Mouse (Mus musculus) heart, embryonic 16.5 days (tissue): ENCODE measurements around the gene Gm10563. TPM values are rescaled to one million over a fixed set of nuclear protein-coding genes. Genes with fewer than 3 reads are reported as not detected.
A peak's percentile ranks its signal among the peaks of the same experiment; 100 is the strongest.
"Not testable (repeated sequence)": the region's sequence is repeated elsewhere in the genome, so short reads cannot be mapped to it uniquely, and the experiment has no call there.

Source experiments
- ATAC-seq: fragments of 200-750 bp; cut with Nextera tagmentation; replicated peaks from 2 replicates; pipeline ENCODE4 v1.8.0; 2017; ENCODE audit warnings: moderate number of reproducible peaks; ENCODE audit not compliant: insufficient read depth, low FRiP score; ENCODE audit errors: extremely low read depth
- H3K27ac ChIP-seq: fragments of 300-500 bp; sonication (generic); 2 replicates; pipeline ENCODE4 v1.5.1; 2014; ENCODE audit warnings: mild to moderate bottlenecking, low read length, control low read depth, moderate library complexity
- H3K27me3 ChIP-seq: fragments of 300-500 bp; sonication (generic); 2 replicates; pipeline ENCODE4 v1.6.1; 2014; ENCODE audit warnings: low read length, mixed read lengths; ENCODE audit not compliant: control insufficient read depth, insufficient read depth
- H3K36me3 ChIP-seq: fragments of 300-500 bp; sonication (generic); 2 replicates; pipeline ENCODE4 v1.6.1; 2014; ENCODE audit not compliant: control insufficient read depth, insufficient read depth
- H3K4me1 ChIP-seq: fragments of 300-500 bp; sonication (generic); 2 replicates; pipeline ENCODE4 v1.6.1; 2014; ENCODE audit warnings: low read length, mixed read lengths; ENCODE audit not compliant: control insufficient read depth, insufficient read depth
- H3K4me2 ChIP-seq: fragments of 300-500 bp; sonication (generic); 2 replicates; pipeline ENCODE4 v1.6.1; 2014; ENCODE audit warnings: low read depth, mild to moderate bottlenecking, control low read depth, low read length
- H3K4me3 ChIP-seq: fragments of 300-500 bp; sonication (generic); 2 replicates; pipeline ENCODE4 v1.5.1; 2014; ENCODE audit warnings: mild to moderate bottlenecking, control low read depth, low read length
- H3K9ac ChIP-seq: fragments of 300-500 bp; sonication (generic); 2 replicates; pipeline ENCODE4 v1.6.1; 2014; ENCODE audit warnings: low read length, control low read depth
- H3K9me3 ChIP-seq: fragments of 300-500 bp; sonication (generic); replicated peaks from 2 replicates; pipeline ENCODE4 v1.6.1; 2016; ENCODE audit warnings: low read length; ENCODE audit not compliant: control insufficient read depth
- WGBS: fragments of 180-500 bp; shearing (Covaris S2); extraction: QIAGEN DNeasy Blood & Tissue Kit; methylation state at CpG from one replicate; pipeline ENCODE4 v1.1.7; 2014; 5-methylcytosine and 5-hydroxymethylcytosine counted together
- polyA plus RNA-seq: library from polyadenylated mRNA; unstranded; fragments of >200 nt; fragmentation: Nextera tagmentation; extraction: Ambion mirVana; gene quantifications from 2 replicates; pipeline ENCODE4 v1.2.1, GENCODE M21; 2015

The Gm10563 gene
- polyA plus RNA-seq, 1 experiment from 2014 or later: not detected

DNA sequence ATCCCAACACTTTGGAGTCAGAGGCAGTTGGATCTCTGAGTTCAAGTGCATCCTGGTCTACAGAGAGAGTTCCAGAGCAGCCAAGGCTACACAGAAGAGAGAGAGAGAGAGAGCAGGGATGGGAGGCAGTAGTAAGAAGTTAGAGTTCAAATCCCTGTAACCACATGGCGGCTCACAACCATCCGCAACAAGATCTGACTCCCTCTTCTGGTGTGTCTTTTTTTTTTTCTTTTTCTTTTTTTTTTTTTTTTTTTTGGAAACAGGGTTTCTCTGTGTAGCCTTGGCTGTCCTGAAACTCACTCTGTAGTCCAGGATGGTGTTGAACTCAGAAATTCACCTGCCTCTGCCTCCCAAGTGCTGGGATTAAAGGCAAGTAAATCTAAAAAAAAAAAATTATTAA lies 26.9 kb upstream of the Gm10563 start:
- Histone ChIP-seq H3K27me3 (no peaks in the 10 kb centered on the region), H3K36me3 (no peaks in the 10 kb centered on the region), H3K9me3 (no peaks in the 10 kb centered on the region), H3K4me2 (no peak overlapping the region), H3K4me1 (peaks cover 10% of the 10 kb centered on the region), H3K27ac (no peak overlapping the region), H3K4me3 (no peak overlapping the region), H3K9ac (no peak overlapping the region)
- 43% methylated on average over 2 of the region's 2 CpGs for WGBS
- ATAC-seq: no peak

DNA sequence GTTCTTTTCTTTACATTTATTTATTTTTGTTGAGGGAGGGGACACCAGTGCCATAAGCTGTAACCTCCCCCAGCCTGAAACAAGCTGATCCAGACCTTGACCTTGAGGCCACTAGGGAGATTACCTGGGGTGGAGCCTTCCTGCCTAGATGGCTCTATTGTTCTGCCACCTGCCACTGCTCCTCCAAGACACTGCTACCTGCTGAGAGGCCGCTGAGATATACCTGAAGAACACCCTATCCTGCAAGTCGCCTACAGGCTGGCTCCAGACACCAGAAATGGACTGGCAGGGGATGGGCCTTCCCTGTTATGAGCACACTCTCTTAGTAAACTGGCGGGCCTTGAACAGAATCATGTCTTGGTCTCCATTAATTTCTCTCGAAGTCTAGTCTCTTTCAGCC lies 25.0 kb upstream of the Gm10563 start:
- not testable (repeated sequence) for H3K36me3 ChIP-seq, H3K27ac ChIP-seq, H3K27me3 ChIP-seq, H3K4me2 ChIP-seq, H3K4me3 ChIP-seq, H3K9ac ChIP-seq, H3K9me3 ChIP-seq, ATAC-seq
- peaks cover 10% of the 10 kb centered on the region for H3K4me1 ChIP-seq
- 76% methylated on average over 4 of the region's 4 CpGs for WGBS

DNA sequence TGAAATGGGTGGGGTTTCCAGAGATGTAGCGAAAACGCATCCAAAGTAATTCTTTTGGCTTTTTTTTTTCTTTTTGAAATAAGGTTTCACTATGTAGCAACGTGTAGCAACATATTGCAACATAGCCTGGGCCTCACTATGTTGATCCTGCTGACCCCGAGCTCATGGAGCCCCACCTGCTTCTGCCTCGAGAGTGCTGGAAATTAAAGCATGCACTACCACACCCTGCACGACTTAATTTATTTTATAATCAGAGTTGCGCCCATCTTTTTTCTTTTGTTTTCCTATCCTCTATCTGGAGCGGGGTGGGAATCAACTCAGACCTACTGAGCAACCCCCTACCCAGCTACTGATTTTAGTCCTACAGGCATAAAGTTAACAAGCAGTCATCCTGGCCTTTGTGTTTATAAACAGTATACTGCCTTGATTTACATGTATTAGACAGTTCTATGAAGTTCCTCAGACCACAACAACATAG lies 24.4 kb upstream of the Gm10563 start:
- H3K4me1 ChIP-seq: peaks cover 10% of the 10 kb centered on the region
- H3K4me2 ChIP-seq: peak overlapping the region; percentile 92
- peak overlapping the region; percentile 89 for H3K9ac ChIP-seq
- no peak overlapping the region; the same call in 1 of the 2 replicates for H3K27ac ChIP-seq
- 3% methylated on average over 8 of the region's 8 CpGs for WGBS
- H3K9me3 ChIP-seq: no peaks in the 10 kb centered on the region
- H3K4me3 ChIP-seq: peak overlapping the region; percentile 92
- peaks cover 6% of the 10 kb centered on the region for H3K36me3 ChIP-seq
- ATAC-seq: no peak
- no peaks in the 10 kb centered on the region for H3K27me3 ChIP-seq

DNA sequence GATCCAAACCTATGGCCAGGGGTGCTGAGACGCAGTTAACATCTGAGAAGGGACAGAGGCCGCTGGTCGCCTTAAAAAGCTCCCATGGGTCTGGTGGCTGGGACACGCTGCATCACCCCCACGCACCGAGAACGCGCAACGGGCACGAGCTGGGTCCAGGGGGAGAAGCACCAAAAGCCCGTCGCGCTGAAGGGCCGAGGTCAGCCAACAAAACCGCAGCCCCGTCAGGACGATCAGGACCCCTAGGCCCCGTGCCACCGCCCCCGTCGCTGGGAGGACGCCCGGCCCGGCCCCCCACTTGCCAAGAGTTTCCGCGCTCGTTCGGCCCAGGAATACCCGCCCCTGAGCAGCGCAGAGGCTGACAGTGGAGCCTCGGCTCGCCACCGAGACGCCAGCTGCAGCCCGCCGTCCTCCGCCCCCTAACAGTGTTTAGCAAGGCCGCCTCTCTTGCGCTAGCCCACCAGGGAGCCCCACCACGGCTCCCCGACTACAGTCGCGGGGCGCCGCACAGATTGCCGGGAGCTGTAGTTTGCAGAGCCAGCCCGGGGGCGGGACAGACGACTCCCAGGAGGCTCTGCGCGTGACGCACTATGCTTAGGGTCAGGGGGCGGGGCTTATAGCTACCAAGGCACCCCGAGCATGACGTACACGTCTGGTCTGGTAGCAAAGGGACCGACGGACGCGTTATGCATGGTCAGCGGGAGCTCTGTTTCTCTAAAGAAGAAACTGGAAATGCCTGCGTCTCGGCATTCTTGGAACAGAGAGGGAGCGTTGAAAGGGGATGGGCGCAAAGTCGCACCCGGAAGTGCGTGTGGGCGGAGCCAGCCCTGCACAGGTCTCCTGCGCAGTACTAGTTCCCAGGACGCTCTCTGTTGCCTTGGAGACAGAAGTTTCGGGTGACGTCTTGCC lies 23.7 kb upstream of the Gm10563 start, which contains the start of gene Mib2:
Gene Mib2, minus strand, starts transcription at position 510 of the 909 bp plus-strand sequence.
- peak; percentile 99 for ATAC-seq
- Histone ChIP-seq H3K36me3 (peaks cover 6% of the 10 kb centered on the region), H3K9ac (peak within 1 kb of the TSS; percentile 89), H3K4me2 (peak within 1 kb of the TSS; percentile 92), H3K4me3 (peak within 1 kb of the TSS; percentile 92), H3K27me3 (no peaks in the 10 kb centered on the region), H3K4me1 (peaks cover 10% of the 10 kb centered on the region), H3K27ac (peak within 1 kb of the TSS; percentile 73), H3K9me3 (no peaks in the 10 kb centered on the region)
- WGBS: under 1% methylated on average over 73 of the region's 73 CpGs

DNA sequence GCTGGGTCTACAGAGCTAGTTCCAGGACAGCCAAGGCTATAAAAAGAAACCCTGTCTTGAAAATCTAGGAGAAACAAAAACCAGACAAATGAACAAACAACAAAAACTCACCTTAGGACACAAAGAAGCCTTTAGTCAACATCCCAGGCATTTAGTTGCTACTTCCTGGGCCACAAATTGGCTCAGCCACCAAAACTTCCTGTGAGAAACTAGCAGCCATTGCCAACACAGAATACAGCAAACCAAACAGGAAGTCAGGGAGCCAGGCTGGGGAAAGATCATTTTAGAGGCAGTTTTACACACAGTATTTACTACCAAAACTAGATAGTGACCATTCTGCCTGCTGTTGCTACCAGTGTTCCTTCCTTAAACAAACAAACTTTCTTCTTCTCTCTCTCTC lies 21.7 kb upstream of the Gm10563 start:
- no peak overlapping the region for H3K4me2 ChIP-seq
- H3K4me1 ChIP-seq: peaks cover 10% of the 10 kb centered on the region
- no peaks in the 10 kb centered on the region for H3K27me3 ChIP-seq
- H3K4me3 ChIP-seq: no peak overlapping the region
- H3K9ac ChIP-seq: no peak overlapping the region
- ATAC-seq: no peak
- H3K9me3 ChIP-seq: no peaks in the 10 kb centered on the region
- H3K36me3 ChIP-seq: peaks cover 6% of the 10 kb centered on the region
- H3K27ac ChIP-seq: peak overlapping the region; percentile 37; the same call in 1 of the 2 replicates

DNA sequence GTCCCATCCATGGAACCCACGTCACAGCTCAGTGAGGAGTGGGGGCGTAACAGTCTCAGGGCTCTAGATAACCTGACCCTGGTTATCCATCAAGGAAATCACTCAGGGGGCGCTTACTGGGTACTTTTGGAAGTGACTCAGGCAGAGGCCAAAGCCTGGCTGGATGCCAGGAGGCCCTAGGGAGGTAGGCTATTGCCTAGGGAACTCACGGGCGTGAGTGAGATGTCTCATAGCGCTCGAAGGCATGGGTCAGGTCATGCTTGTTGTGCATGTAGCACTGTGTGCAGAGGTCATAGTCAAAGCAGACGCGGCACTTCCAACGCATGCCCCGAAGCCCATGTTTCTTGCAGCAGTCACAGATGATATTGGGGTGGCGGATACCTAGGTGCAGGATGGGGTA lies 15.4 kb upstream of the Gm10563 start:
- H3K9me3 ChIP-seq: no peaks in the 10 kb centered on the region
- no peak overlapping the region for H3K9ac ChIP-seq
- ATAC-seq: no peak
- H3K36me3 ChIP-seq: peaks cover 10% of the 10 kb centered on the region
- H3K27ac ChIP-seq: no peak overlapping the region
- WGBS: 51% methylated on average over 12 of the region's 12 CpGs
- H3K4me3 ChIP-seq: no peak overlapping the region
- no peak overlapping the region for H3K4me2 ChIP-seq
- peaks cover 8% of the 10 kb centered on the region for H3K4me1 ChIP-seq
- H3K27me3 ChIP-seq: no peaks in the 10 kb centered on the region

DNA sequence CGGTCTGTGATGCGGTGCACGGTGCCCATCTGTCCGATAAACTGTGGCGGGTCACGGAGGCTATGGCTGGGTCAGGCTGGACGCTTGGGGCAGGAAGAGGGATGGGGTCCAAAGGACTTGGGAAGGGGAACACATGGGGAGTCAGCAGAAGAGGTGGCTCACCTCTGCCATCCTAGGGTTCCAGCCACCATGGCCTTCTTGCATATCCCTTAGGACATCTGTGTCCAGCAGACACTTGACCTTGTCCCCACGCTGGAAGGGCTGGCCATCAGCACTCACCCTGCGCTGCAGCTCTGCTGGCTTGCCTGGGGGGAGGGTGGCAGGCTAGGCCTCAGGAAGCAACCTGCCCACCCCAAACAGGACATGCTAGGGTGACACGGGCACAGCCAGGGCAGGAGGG lies 13.8 kb upstream of the Gm10563 start:
- Histone ChIP-seq H3K36me3 (peaks cover 5% of the 10 kb centered on the region; the same call in 1 of the 2 replicates), H3K4me1 (peaks cover 22% of the 10 kb centered on the region), H3K9ac (no peak overlapping the region), H3K9me3 (no peaks in the 10 kb centered on the region), H3K27me3 (peaks cover 12% of the 10 kb centered on the region), H3K4me3 (no peak overlapping the region), H3K4me2 (no peak overlapping the region), H3K27ac (no peak overlapping the region)
- 88% methylated on average over 10 of the region's 10 CpGs for WGBS
- no peak for ATAC-seq

DNA sequence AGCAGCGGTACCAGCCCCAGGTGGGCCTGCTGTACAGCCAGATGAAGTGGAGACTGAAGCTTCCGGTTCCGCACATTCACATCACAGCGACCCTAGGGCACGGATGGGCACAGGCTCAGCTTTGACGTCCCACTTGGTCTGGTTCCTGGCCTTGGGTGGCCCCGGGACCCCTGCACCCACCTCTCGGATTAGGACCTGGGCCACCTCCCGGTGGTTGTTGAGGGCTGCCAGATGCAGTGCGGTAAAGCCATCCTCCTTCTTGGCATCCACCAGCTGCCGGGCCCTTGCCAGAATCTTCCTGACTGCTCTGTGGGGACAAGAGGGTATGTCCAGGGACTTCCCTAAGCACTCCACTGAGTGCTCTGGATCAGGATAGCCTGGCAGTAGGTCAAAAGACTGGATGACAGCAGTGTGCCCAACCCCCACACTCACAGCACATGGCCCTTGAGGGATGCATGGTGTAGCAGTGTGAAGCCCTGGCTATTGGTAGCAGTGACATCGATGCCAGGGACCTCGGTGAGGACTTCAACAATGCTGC lies 11.1 kb upstream of the Gm10563 start:
- Histone ChIP-seq H3K27me3 (peaks cover 23% of the 10 kb centered on the region), H3K36me3 (peaks cover 5% of the 10 kb centered on the region; the same call in 1 of the 2 replicates), H3K4me2 (no peak overlapping the region), H3K4me3 (no peak overlapping the region), H3K27ac (no peak overlapping the region), H3K4me1 (peaks cover 40% of the 10 kb centered on the region), H3K9me3 (no peaks in the 10 kb centered on the region), H3K9ac (no peak overlapping the region)
- ATAC-seq: no peak
- 87% methylated on average over 13 of the region's 13 CpGs for WGBS
